Mouse (Mus musculus): ENCODE results near the gene Atxn1.

Atxn1 gene

DNA sequence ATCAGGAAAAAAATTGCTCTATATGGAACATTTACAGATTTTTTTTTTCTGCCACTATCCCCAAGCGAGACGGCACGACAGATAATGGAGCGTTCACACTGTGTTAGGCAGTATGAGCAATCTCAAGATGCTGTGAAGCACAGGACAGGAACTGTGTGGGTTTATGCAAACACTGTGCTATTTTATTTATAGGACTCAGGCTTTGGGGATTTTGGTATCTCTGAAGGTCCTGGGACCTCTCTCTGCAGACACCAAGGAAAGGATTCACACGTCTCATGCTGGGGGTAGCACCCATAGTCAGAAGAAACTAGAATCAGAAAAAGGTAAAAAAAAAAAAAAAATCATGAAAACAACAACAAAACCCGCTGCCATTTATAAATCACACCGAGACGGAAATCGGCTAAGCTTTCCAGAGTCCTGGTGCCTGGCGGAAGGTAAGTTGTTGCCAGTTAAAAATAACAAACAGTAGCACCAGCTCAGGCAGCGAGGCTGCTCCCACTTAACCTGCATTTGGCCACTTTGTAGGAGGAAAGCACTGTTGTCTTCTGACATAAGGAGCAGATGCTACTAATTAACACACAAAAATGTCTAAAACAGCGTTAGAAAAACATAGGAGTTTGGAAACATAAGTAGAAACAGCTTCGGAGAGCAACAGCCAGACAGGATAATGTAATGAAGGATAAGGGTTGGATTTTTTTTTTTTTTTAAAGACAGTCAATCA, 102.8 kb downstream of the Atxn1 start:
- no peak for DNase-seq (ENCODE audit: low spot score)

DNA sequence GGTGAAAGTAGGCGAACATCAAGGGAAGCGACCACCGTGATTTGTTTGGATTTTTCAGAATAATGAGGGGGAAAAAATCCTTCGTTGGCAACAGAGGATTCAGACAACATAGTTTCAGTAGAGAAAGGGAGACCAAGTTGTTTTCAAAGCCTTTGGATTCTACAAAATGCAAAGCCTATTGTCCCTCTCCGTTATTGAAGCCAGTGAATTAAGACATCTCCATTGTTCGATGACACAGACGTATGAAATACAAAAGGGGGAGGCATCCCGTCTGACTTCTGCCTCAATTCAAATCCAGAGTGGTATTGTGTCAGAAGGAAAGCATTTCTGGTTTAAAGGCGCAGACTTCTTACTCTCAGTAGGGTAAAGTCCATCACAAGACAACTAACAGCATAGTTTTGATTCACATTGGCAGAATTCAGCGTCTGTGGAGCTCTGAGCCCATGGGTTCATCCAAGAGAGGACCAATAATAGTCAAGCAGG, 103.7 kb downstream of the Atxn1 start:
- DNase-seq (ENCODE audit: low spot score) = no peak

DNA sequence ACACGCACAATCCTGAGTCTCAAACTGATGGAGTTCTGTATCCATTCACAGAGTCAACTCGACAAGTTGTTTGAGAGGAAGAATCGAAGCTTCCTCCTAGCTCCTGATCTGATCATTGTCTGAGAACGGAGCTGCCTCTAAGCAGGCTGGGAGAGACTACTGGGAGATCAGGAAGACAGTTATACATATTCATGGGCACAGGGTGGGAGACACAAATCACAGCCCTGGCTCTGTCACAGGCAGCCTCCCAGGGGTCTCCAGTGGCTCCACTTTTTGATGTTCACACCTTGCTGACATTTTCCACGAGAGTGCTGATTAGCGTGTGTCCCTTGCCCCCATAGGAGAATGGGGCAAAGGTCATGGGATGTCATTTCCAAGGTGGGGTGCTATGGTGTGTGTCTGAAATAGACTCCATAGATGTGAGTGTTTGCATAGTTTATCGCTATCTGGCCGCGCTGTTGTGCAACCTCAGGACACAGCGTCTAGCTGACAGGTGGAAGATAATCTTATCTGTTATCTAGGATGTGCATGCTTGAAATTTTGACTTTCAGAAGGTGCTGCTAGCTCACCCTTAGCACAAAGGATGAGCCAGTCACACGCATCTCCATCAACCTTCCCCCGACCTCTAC, 105.6 kb downstream of the Atxn1 start:
- DNase-seq (ENCODE audit: low spot score) = no peak

DNA sequence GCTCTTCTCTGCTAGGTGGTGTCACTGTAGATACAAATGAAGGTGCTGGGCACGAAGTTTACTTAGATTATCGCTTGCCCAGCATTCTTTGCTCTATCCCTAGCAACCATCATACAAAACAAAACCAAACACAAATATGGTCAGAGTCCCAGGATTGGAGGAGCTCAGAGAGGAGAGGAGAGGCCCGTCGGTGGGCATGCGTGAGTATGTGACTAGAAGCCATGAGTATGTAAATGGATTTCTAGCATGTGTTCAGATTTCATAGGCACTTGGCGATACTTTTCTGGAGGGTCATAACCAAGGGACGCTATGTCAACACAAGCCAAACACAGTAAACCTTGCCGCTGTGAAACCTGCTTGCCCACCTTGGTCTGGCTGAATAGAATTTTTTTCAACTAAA, 107.4 kb downstream of the Atxn1 start:
- DNase-seq (ENCODE audit: low spot score) = no peak

DNA sequence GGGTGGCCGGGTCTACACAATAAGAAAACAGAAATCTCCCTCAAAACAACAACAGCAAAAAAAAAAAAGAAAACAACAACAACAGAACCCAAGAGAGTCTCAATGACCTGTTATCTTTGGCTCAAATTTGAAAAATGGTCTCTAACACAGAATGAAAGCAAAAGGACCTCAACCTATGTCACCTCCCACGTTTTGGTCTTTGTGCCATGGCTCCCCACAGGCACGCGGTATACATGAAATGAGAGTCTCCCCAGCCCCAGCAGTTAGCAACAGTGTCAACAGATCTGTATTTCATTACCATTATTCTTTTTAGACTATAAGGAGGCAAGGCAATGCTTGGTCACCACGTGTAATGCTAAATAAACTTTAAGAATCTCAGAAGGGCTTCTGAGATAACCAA, 110.3 kb downstream of the Atxn1 start:
- DNase-seq (ENCODE audit: low spot score) = no peak

DNA sequence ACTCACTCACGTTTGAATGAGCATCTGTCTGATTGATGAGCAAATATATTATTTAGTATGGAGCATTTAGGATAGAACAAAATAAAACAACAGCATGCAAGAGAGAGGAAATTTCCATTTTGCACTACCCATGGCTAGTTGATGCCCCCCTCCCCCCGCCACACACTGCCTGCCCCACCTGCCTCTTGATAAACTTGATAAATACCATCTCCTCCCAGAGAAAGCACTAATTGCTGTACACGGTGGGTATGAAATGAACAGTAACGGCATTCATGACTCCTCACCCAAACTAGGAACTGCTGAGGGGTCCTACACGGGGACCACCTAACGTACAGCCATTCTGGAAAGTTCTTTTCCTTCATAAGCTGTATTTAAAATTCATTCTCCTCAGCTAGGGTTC, 111.1 kb downstream of the Atxn1 start:
- no peak for DNase-seq (ENCODE audit: low spot score)

DNA sequence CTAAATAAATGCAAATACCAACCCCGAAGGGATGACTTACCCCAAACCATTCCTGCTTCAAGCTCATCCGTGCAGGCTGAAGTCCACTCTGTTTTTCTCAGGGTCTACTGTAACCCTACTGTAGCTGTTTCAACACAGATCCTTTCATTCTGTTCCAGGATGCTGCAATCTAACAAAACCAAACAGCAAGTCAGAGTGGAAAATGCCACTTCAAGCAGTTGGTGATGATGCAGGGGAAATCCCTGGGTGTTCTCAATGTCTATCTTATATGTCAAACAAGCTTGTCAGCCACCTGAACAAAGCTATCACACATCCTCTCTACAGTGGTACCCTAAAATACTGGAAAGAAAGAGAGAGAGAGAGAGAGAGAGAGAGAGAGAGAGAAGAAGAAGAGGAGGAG, 112.5 kb downstream of the Atxn1 start:
- DNase-seq (ENCODE audit: low spot score) = no peak

DNA sequence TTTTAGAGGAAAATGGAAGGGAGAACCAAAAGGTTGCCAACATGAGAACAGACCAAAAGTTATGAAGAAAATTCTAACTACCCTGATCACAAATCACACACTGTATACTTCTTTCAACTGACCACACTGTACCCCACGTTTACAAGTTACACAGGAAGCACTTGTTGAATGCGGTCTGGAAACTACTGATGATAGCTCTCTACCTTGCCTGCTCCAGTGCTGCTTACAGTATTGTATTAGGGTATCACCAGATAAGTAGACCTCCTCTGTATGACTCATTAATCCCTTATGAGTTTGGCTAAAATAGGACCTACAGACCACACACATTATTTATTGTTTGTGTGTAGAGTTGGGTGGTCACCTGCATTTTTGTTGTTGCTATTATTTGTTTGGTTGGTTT, 113.1 kb downstream of the Atxn1 start:
- no peak for DNase-seq (ENCODE audit: low spot score)

DNA sequence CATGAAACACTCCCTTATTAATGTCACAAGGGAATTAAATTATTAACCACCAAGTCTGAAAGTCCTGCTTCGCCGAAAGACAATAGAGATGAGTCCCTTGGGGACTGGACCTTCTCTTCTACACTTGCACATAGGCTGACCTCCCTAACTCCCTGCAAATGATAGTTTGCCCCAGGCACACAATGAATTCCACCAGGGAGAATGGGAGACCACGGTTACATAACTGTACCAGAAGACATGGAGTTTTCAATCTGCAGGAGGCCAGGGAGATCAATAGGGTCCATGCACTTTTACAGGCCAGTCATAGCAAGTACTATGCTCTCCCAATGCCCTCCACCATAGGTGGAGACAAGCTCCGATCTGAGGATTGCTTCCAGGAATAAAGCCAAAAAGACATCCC, 113.7 kb downstream of the Atxn1 start:
- DNase-seq (ENCODE audit: low spot score) = no peak

DNA sequence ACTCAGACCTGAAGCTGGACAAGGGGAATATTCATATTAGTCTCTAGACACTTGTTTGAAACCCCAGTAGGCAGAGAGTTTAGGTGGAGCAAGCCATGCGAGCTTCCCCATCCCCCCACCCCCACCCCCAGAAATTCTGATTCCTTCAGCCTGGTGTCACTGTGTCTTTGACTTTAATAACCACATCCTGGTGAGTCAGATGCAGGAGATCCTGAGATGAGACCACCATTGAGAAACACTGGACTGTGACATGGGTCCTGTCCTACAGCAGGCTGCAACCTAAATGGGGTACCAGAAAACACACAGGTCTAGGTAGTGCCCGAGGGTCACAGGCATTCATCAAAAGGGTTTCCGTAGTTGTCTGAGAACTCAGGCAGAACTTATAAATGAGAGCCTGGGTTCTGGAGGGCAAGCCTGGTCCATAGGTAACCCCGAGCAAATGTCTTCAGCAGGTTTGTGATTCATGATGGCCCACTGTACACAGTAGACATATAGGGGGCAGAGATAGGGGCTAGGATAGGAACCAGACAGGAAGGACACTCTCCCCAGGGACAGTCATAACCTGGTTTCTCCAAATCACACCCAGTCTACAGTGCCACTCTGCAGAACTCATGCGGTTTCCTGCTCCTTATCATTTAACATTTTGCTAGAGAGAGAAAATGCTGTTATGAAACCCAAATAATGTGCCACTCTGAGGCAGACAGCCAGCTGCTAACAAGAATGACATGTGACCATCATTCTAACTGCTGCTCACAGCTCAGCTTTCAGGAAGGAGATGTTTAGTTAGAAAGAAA, 114.4 kb downstream of the Atxn1 start:
- no peak for DNase-seq (ENCODE audit: low spot score)

DNA sequence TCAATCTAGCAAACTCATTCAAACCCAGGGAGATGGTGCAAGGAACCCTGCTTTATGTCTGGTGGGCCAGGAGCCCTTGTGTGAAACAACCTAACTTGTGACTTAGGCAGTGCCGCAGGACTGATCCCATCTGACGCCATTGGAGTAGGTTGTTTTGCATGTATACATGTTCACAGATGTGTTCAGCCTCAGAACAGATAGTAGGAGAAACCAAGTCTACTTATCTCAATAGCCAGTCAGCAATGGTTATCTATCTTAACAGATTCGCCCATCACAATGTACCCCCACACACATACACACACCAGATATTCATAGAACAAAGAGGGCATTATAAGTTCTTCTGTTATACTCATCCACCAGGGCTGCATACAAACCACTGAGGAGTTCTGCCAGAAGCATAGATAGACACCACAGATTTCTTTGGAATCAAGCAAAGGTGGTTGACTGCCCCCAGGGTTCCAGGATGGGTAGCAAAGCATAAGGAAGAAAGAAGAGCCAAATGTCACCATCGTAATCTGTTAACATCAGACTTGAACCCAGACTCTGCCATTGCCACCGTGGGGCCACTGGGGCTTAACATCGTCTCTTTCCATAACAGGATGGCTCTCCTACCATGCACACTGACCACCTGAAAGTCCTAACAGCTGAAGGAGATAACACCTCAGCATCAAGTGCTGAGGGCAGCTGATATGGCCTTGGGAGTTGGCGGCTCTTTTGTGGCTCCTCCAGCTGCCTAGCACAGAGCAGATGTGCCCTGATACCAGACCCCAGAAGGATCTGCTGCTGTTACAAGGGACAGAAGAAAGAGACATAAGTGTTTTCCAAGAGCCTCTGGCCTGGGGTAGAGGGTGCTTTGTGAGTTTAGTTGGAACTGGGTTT, 115.4 kb downstream of the Atxn1 start:
- DNase-seq (ENCODE audit: low spot score) = no peak

DNA sequence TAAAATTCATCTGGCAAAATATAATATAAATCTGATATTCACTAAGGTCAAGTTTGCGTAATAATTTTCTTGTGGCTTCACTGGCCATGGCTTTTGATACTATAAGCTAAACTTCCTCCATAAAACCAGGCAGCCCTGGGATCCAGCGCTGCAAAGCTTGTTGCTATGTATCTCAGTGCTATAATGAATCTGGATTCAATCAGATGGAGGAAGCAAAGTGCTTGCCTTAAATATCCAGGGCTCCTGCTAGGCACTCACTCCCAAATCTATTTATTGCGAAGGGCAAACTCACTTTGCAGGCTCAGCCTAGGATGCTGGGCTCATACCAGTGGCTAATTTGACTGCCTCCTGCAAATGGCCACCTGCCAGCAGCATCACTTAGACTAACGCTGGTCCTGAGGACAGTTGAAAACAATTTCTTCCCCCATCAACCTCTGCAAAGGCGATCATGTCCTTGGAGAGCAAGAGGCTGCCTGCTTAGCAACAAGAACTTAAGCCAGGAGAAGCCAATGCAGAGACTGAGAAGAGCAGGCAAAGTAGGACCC, 122.2 kb downstream of the Atxn1 start:
- DNase-seq (ENCODE audit: low spot score) = no peak

DNA sequence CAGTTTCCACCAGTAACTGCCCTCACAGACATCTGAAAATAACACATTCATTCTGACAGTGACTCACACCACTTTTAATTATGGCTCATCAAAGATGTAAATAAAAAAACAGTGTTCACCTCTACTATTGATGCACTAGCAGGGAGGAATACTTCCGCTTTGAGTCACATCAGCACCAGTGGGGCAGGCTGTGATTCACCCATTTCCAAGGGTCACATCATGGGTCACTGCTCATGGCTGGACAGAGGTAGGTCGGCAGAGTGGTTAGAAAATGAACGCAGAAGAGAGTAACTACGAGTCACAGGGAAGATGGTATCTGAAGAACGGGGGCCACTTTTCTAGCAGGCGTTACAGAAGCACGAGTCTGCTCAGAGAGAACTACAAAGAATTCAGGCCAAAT, 124.9 kb downstream of the Atxn1 start:
- no peak for DNase-seq (ENCODE audit: low spot score)

DNA sequence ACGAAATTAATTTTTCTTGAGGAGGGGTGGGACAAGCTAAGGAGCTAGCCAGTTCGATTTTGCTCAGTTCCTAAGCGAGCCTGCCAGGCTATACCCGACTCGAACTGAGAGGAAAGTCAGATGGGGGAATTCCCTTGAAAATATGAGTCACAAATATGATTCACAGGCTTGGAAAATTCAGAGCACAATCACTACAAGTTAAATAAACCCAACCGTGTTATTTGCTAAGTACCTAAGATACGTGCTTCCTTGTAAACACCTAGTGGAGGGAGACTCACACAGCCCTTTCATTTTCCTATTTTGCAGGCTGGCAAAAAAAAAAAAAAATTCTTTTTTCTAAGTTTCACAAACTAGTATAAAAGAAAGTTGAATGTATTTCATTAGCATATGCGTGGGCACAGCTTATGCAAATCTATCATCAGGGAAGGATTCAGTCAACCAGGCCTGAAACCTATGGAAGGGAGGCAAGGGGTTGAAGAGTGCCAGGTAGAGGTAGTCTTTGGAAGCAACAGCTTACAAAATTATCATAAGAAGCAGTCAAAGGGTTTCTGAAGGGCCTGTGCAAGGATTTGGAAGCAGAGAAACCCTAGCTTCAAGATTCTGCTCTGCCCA, 127.1 kb downstream of the Atxn1 start:
- no peak for DNase-seq (ENCODE audit: low spot score)

DNA sequence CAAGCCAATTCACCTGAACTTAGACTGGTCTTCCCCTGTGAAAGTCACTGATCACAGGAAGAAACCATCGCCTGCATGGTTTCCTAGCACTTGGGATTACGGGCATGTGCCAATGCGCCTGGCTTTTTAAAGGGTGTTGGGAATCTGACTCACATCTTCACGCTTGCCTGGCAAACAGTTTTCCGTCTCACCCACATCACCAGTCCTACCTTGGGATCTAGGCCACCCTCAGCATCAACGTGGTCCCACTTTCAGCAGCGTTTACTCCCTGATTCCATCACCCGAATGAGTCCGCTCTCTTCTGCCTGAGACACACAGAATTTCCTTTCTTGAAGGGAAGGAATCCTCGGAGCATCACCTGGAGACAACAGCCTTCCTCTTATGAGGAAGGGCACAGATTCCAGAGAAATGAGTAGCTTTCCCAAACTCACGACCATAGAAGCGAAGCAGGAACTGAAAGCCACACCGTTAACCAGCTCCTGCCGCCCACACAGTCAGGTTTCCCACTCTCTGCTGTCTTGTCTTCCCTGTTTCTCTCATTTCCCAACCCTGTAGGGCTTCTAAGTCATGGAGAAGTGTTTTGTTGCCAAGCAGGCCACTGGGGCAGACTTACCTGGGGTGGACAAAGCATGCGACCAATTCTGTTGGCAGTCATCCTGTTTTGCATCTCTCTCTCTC, 128.3 kb downstream of the Atxn1 start:
- no peak for DNase-seq (ENCODE audit: low spot score)

DNA sequence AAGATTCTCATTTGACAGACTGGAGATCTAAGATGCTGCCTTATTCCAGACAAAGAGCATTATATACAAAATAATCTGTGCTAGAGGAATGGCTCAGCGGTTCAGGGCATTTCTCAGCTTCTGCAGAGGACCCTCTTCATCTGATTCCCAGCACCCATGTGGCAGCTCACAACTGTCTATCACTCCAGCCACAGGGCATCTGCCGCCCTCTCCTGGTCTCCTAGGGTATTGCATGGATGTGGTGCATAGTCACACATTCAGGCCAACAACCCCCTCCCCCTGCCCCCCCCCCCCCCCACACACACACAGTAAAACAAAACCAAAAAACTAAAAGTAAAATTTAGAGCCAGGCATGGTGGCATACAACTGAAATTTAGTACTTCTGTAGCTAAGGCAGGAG, 130.5 kb downstream of the Atxn1 start:
- DNase-seq (ENCODE audit: low spot score) = no peak

DNA sequence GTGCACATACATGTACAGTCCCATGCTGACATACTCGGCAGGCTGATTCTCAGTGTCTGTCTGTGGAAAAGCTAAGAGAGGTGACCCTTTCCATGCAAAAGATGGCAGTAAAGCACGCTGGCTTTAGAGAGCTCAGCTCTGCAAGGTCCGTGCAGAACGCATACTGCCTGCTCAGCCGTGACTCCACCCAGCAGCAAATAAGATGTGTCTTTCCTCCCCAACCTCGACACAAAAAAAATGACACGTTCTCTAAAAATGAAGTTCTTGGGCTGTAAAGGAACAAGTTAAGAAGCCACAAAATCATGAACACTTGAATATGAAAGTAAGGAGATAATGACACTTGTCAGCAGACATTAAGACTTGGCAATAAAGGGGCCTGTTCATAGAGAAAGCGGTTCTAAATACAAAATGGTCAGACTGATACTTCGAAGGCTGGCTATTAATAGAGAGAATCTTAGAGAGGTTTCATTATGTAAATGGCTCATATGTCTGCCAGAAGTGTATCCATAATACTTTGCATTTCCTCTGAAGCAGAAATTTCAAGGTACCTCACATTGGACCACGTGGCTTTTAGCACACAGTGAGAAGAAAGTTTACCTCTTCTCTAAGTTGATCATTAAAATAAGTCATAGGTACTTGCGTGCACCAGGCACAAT, 132.0 kb downstream of the Atxn1 start:
- DNase-seq (ENCODE audit: low spot score) = no peak

DNA sequence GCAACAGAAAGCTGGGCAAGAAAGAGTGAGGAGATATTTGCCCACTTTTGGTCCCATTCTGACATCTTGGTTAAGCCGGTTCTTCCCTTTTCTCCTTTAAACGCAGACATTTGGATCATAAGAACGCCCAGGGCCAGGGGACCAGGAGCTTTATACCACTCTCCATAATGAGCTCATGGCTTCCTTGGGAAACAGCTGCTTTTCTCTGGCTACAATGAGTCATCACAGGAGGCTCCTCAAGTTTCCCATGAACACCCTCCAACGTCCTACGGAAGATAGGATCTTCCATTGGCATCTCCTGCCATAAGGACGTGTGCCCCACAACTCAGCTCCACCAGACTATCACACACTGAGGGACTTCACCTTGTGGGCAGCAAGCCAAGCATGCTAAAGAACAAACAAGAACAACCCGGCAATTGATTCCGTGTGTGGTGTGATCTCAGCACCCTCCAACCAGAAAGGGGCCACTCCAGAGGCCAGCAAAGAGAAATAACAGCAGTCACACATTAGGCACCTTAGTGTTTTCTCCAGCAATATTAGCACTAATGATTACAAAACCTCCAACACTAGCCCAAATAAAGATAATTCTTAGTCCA, 135.4 kb downstream of the Atxn1 start:
- no peak for DNase-seq (ENCODE audit: low spot score)

DNA sequence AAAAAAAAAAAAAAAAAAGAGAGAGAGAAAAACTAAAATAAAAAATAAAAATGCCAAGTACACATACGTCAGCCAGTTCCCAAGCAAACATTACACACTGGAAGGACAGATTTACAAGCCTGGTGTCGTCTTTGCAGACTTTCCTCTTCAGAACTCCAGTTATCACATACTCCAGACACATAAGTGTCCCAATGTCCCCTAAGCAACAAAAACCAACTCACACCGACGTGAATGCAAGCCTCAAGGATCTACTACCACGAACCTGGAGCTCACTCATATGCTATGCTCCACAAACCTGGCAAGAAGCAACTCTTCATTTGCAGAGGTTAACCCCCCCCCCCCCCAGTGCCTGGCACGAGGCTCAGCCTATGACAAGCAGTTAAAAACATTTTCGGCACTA, 136.8 kb downstream of the Atxn1 start:
- no peak for DNase-seq (ENCODE audit: low spot score)

DNA sequence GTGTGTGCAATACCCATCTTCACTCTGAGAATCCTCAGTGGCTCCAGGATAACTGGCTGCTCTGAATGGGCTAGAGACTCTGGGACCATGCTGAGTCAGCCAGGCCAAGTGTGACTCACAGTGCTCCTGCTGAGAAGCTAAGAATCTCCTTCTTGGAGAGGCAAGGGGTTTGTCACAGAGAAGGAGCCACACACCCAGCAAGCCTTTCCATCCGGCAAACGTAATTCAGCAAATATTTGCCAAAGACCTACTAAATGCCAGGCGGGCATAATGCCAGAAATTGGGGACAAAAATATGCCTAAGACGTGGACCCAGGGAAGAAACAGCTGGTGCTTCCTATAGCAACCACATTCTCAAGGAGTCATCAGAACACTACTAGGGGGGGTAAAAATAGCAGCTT, 137.2 kb downstream of the Atxn1 start:
- DNase-seq (ENCODE audit: low spot score) = peak; percentile 34

Measured in urinary bladder, postnatal 25 days (tissue).